Mouse (Mus musculus): ENCODE measurements at regions not wholly inside any gene's neighbourhood (a gene's known extent, or its start where the extent isn't known, plus 50 kb on each side); places are given as distances from the start of the nearest gene placed in this dataset.

DNA sequence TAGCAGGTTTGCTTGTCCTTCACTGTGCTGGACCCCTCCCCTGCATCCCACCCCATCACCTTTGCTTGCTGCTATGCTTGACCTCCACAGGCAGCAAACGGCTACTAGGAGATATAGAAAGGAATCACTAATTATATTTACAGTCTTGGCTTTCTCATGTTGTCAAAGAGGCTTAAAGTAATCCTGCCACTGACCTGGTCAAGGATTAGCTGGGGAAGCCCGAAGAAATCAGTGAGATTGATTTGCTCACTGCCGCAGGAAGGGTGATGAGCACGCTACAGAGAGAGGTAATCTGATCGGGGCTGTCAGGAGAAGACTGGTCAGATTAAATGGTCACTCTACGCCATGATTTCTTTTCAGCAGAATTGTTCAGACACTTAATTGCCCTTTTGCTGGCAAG is 157.4 kb upstream of the Wdfy3 start:
- 29% methylated on average over 6 of the region's 6 CpGs for WGBS
- TF ChIP-seq CTCF (IDR thresholded peaks at IDR 0.05; ENCODE audit: low read depth) (no peak), EP300 (optimal IDR thresholded peaks at IDR 0.05) (no peak)
- ATAC-seq (ENCODE audit: low FRiP score, low TSS enrichment) = no peak
- Histone ChIP-seq H3K4me2 (replicated peaks; ENCODE audit: low read depth) (no peak overlapping the region), H3K4me3 (ENCODE audit: low read depth, low read length) (no peak overlapping the region), H3K36me3 (ENCODE audit: control insufficient read depth, insufficient read depth, low read length) (no peaks in the 10 kb centered on the region), H3K9me3 (ENCODE audit: control insufficient read depth, low read length) (no peaks in the 10 kb centered on the region), H3K9ac (ENCODE audit: low read length) (no peak overlapping the region), H3K27me3 (ENCODE audit: control insufficient read depth, insufficient read depth, low read length) (no peaks in the 10 kb centered on the region), H3K27ac (replicated peaks) (no peak overlapping the region), H3K4me1 (replicated peaks; ENCODE audit: control insufficient read depth, insufficient read depth) (no peaks in the 10 kb centered on the region)
- no peak for DNase-seq (ENCODE audit: low spot score)

DNA sequence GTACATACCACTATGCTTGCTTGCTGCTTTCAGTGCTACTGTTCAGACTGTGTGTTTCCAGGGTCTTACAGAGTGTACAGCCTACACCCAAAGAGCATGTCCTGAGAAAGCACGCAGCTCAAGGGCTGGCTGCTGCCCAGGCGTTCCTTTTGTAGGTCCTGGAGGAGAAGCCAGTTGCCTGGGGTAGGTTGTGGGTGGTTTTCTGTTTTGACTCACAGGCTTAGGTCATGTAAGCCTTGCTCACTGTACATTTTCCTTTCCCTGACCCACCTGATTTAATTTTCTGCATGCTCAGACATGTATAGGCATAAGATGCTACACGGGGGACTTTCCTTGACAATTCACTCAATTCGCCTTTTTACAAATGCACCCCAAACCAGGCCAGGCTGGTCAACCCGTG is 172.9 kb upstream of the Wdfy3 start:
- Histone ChIP-seq H3K27ac (replicated peaks) (no peak overlapping the region), H3K9ac (ENCODE audit: low read length) (no peak overlapping the region), H3K4me2 (replicated peaks; ENCODE audit: low read depth) (no peak overlapping the region), H3K36me3 (ENCODE audit: control insufficient read depth, insufficient read depth, low read length) (no peaks in the 10 kb centered on the region), H3K4me1 (replicated peaks; ENCODE audit: control insufficient read depth, insufficient read depth) (no peaks in the 10 kb centered on the region), H3K9me3 (ENCODE audit: control insufficient read depth, low read length) (no peaks in the 10 kb centered on the region), H3K27me3 (ENCODE audit: control insufficient read depth, insufficient read depth, low read length) (no peaks in the 10 kb centered on the region), H3K4me3 (ENCODE audit: low read depth, low read length) (no peak overlapping the region)
- DNase-seq (ENCODE audit: low spot score) (no peak), ATAC-seq (ENCODE audit: low FRiP score, low TSS enrichment) (no peak)
- 74% methylated on average over 5 of the region's 5 CpGs for WGBS
- no peak for TF ChIP-seq CTCF (IDR thresholded peaks at IDR 0.05; ENCODE audit: low read depth)
- TF ChIP-seq EP300 (optimal IDR thresholded peaks at IDR 0.05) = no peak

DNA sequence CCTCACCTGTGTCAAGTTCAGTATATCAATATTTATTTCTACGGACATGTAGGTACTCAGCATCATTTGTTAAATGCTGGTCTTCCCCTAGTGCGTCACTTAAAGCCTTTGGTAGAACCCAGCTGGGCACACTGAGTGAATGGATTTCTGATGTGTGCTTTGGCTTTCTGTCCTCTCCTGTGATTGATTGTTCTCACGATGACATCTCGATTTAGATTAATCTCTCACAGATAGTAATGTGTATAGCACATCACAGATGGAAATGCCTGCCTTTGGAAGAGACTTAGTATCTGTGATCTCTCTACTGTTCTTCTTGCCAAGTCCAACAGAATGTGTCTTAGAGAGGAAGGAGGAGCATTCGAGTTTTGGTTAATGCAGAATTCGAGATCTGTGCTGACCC is 175.0 kb upstream of the Wdfy3 start:
- Histone ChIP-seq H3K4me2 (replicated peaks; ENCODE audit: low read depth) (no peak overlapping the region), H3K9ac (ENCODE audit: low read length) (no peak overlapping the region), H3K36me3 (ENCODE audit: control insufficient read depth, insufficient read depth, low read length) (no peaks in the 10 kb centered on the region), H3K4me1 (replicated peaks; ENCODE audit: control insufficient read depth, insufficient read depth) (no peaks in the 10 kb centered on the region), H3K9me3 (ENCODE audit: control insufficient read depth, low read length) (no peaks in the 10 kb centered on the region), H3K27me3 (ENCODE audit: control insufficient read depth, insufficient read depth, low read length) (no peaks in the 10 kb centered on the region), H3K27ac (replicated peaks) (no peak overlapping the region), H3K4me3 (ENCODE audit: low read depth, low read length) (no peak overlapping the region)
- no peak for DNase-seq (ENCODE audit: low spot score)
- no peak for TF ChIP-seq EP300 (optimal IDR thresholded peaks at IDR 0.05)
- TF ChIP-seq CTCF (IDR thresholded peaks at IDR 0.05; ENCODE audit: low read depth) = no peak
- ATAC-seq (ENCODE audit: low FRiP score, low TSS enrichment) = no peak
- 69% methylated on average over 6 of the region's 6 CpGs for WGBS

DNA sequence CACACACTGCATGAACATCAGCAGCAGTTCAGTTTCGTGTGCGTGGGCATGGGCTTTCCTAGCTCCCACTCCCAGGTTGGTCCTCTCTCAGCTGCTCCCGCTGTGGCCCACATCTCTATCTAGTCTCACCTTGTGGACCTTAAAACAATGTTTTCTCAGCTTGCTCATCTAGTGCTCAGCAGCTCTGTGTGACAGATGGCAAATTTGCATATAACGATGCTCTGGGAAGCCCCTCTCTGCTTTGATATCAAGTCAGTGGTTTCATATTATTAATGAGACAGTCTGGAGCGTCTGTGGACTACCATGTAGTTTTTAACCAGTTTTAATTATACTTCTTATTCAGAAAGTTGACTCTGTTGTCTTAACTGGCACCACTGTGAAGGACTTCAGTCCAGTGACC is 179.0 kb upstream of the Wdfy3 start:
- no peak for ATAC-seq (ENCODE audit: low FRiP score, low TSS enrichment)
- WGBS = 91% methylated on average over 5 of the region's 5 CpGs
- Histone ChIP-seq H3K4me1 (replicated peaks; ENCODE audit: control insufficient read depth, insufficient read depth) (no peaks in the 10 kb centered on the region), H3K27ac (replicated peaks) (no peak overlapping the region), H3K27me3 (ENCODE audit: control insufficient read depth, insufficient read depth, low read length) (no peaks in the 10 kb centered on the region), H3K36me3 (ENCODE audit: control insufficient read depth, insufficient read depth, low read length) (no peaks in the 10 kb centered on the region), H3K4me2 (replicated peaks; ENCODE audit: low read depth) (no peak overlapping the region), H3K9me3 (ENCODE audit: control insufficient read depth, low read length) (no peaks in the 10 kb centered on the region), H3K4me3 (ENCODE audit: low read depth, low read length) (no peak overlapping the region), H3K9ac (ENCODE audit: low read length) (no peak overlapping the region)
- no peak for TF ChIP-seq CTCF (IDR thresholded peaks at IDR 0.05; ENCODE audit: low read depth)
- TF ChIP-seq EP300 (optimal IDR thresholded peaks at IDR 0.05) = no peak
- no peak for DNase-seq (ENCODE audit: low spot score)

DNA sequence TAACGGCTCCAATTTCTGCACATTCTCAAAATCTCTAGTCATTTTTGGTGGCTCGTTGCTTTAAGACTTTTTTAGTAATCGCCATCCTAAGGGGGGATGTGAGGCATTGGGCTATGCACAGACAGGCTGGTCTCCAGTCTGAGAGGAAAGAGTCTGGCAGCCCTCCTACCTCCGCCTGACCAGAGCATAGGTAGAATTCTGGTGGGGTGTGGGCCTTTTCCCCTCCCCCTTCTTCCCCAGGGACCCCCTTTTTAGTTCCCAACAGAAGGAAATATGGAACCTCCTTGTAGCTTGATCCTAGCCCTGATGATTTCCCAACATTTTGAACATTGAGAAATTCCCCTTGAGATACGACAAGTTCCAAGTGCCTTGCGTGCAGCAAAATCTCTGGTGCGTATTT is 181.4 kb upstream of the Wdfy3 start:
- H3K4me2 ChIP-seq (replicated peaks; ENCODE audit: low read depth) = no peak overlapping the region
- H3K27me3 ChIP-seq (ENCODE audit: control insufficient read depth, insufficient read depth, low read length) = no peaks in the 10 kb centered on the region
- H3K9ac ChIP-seq (ENCODE audit: low read length) = no peak overlapping the region
- H3K9me3 ChIP-seq (ENCODE audit: control insufficient read depth, low read length) = no peaks in the 10 kb centered on the region
- no peak overlapping the region for H3K27ac ChIP-seq (replicated peaks)
- WGBS = 91% methylated on average over 7 of the region's 7 CpGs
- H3K4me1 ChIP-seq (replicated peaks; ENCODE audit: control insufficient read depth, insufficient read depth) = no peaks in the 10 kb centered on the region
- no peaks in the 10 kb centered on the region for H3K36me3 ChIP-seq (ENCODE audit: control insufficient read depth, insufficient read depth, low read length)
- TF ChIP-seq EP300 (optimal IDR thresholded peaks at IDR 0.05) = no peak
- no peak for TF ChIP-seq CTCF (IDR thresholded peaks at IDR 0.05; ENCODE audit: low read depth)
- ATAC-seq (ENCODE audit: low FRiP score, low TSS enrichment) = no peak
- H3K4me3 ChIP-seq (ENCODE audit: low read depth, low read length) = no peak overlapping the region
- no peak for DNase-seq (ENCODE audit: low spot score)

DNA sequence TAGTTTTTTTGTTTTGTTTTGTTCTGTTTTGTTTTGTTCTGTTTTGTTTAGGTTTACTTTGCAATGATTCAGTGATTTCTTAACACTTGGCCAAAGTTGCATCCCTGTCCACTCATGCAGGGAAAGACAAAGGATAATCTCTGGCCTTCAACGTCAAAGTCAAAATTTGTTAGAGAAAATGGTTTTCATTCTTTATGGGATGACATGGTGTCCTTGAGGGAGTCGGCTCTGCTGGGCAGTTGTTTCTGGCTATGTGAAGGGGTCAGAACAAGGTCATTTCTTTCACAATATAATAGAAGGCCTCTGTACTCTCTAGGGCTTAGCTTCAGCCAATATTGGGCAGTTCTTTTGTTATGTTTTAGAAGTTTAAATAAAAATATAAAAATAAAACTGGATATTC is 184.1 kb upstream of the Wdfy3 start:
- WGBS = 42% methylated on average over 2 of the region's 2 CpGs
- no peak overlapping the region for H3K27ac ChIP-seq (replicated peaks)
- no peak overlapping the region for H3K4me3 ChIP-seq (ENCODE audit: low read depth, low read length)
- no peaks in the 10 kb centered on the region for H3K36me3 ChIP-seq (ENCODE audit: control insufficient read depth, insufficient read depth, low read length)
- ATAC-seq (ENCODE audit: low FRiP score, low TSS enrichment) (no peak), DNase-seq (ENCODE audit: low spot score) (no peak)
- TF ChIP-seq CTCF (IDR thresholded peaks at IDR 0.05; ENCODE audit: low read depth) (no peak), EP300 (optimal IDR thresholded peaks at IDR 0.05) (no peak)
- no peaks in the 10 kb centered on the region for H3K4me1 ChIP-seq (replicated peaks; ENCODE audit: control insufficient read depth, insufficient read depth)
- H3K9me3 ChIP-seq (ENCODE audit: control insufficient read depth, low read length) = no peaks in the 10 kb centered on the region
- no peak overlapping the region for H3K4me2 ChIP-seq (replicated peaks; ENCODE audit: low read depth)
- no peak overlapping the region for H3K9ac ChIP-seq (ENCODE audit: low read length)
- H3K27me3 ChIP-seq (ENCODE audit: control insufficient read depth, insufficient read depth, low read length) = no peaks in the 10 kb centered on the region
